Mouse (Mus musculus): ENCODE measurements around the gene Lrrc41.

- TF ChIP-seq CTCF (IDR thresholded peaks at IDR 0.05; ENCODE audit: insufficient read depth, low read depth, low read length) (no peak), POLR2A (IDR thresholded peaks at IDR 0.05; ENCODE audit: insufficient read depth, low read depth, low read length) (no peak)
Measured at GRCm38 (mm10) chr4:116076369-116077231, 1.5 kb downstream of the Lrrc41 start.
